Mouse (Mus musculus) embryonic fibroblast, embryonic 13.5 days (primary cell): ENCODE measurements around the gene Isy1.

Experiments used
- CTCF ChIP-seq: IDR thresholded peaks from 2 replicates; pipeline ENCODE4 v1.5.1; 2011; ENCODE audit warnings: mild to moderate bottlenecking, control low read depth, low read length, moderate library complexity, borderline replicate concordance; ENCODE audit not compliant: insufficient read depth
- POLR2A ChIP-seq: IDR thresholded peaks from 2 replicates; pipeline ENCODE4 v1.6.1; 2011; ENCODE audit warnings: low read depth, mild to moderate bottlenecking, control low read depth, low read length, moderate library complexity

GRCm38 (mm10) chr6:87879010-87879409 is 40.4 kb upstream of the Isy1 start:
- TF ChIP-seq POLR2A (no peak), CTCF (no peak)
